Mouse (Mus musculus): Measurements from ENCODE around the gene Rsad1.

Gene Rsad1

DNA sequence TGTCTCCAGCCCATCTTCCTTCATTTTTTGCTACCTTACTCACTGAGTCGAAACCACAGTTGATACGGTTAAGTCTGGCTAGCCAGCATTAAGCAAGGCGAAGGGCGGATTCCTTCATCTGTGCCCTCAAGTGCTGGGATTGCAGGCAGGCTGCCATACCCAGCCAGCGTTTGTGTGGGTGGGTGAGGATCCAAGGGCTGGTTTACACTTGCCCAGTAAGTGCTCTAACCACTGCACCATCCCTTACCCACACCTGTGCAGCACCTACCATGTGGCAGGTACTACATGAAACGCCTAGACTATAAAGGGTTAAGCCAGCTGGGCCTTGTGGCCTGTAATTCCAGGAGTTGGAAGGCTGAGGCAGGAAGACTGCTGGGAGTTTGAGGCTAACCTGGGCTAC, 1.8 kb downstream of the Rsad1 start:
- DNase-seq, result no peak

DNA sequence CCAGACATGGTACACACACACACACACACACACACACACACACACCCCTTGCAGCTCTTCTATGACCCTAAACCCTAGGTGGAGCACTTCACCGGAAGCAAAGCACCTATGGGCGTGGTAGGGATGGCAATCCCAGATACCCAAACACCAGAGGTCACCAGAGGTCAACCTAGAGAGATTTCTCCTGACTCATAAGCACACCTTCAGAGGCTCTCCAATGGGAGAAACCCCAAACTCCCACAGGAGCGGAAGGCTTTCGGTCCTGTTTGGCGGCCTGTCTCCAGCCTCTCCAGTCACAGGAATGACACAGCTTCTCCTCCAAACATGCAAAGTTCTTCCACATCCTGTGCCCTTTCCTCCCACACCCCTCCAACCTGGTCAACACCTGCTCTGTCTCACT, 2.7 kb downstream of the Rsad1 start:
- DNase-seq, result no peak

DNA sequence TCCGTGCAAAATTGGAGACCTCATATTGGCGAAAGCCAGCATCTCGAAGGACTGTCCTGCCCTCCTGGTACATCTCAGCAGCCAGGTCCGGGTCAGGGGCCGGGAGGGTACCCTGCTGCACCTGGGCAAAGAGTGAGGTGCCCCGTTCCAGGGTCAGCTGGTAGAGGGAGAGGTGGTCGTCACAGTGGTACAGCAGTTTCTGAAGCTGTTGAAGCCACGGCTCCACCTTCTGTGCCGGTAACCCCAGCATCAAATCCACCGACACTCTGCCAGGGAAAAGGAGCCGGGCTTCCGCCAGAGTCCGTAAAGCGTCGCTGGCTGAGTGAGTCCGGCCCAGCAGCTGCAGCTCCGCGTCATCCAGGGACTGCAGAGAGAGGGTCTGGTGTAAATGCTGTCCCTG, 4.6 kb downstream of the Rsad1 start:
- peak; percentile 40 for DNase-seq

DNA sequence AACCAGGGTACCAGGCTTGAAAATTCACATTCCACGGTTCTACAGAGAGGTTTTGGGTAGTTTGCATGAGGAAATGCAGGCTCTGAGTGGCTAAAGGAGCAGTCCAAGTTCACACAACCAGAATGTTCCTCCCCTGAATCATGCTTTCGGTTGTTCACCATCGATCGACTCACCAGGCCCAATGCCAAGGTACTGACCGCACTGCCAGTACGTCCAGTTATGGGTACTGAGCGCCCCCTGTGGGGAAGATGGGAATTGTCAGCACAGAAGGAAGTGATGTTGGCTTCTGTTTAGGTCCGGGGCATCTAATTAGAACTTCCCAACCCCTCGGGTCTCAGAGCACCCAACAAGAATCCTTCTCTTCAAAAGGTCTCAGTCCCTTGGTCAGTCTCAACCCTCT, 5.1 kb downstream of the Rsad1 start:
- peak; percentile 88 for DNase-seq

DNA sequence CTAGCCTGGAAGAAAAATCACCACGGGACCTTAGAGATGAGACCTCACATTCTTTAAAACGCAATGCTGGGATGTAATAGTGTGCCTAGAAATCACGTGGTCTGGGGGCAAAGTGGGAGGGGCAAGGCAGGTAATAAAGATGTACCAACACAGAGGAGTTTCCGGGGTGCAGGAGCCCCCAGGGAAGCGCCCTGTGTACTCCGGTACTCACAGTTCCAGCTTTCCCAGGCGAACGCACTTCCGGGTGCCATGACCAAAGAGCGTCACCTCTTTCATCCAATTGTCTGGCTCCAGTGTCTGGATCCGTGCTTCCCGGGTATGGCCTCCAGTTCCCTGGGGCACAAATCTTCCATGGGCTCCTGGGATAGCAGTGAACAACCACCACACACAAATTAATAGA, 5.7 kb downstream of the Rsad1 start:
- no peak for DNase-seq

DNA sequence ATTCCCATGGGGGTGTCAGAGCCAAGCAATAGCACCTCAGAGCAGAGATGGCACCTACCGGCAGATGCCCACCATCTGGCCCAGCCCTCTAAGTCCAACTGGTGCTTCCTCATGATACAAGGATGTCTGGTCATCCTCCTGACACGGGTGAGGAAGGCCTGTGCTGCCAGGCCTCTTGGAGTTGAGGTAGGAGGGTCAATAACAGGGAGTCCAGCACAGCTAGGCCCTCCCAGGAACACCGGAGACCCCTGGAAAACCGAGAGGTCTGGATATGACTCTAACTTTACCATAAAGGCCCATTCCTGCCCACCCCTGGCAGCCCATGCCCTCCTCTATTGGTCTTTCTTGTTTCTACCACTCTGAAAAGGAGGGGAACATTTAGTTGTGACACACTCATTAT, 6.7 kb downstream of the Rsad1 start:
- DNase-seq, result no peak

DNA sequence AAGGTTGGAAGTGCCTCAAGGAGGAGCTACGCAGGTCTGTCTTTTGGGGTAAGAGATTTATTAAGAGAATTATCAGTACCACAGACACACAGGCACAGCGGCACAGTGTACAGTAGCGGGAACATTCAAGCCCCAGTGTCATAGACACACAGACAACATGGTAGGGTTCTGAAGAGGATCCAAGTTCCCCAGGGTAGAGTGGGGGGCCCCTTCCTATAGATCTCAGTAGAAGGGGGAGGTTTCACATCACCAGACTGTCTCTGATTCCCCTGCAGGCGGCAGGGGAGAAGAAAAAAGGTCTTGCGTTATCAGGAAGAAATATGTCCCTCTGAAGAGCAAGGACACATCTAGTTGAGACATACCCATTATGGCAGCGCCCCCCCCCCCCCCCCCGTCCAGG, 9.3 kb downstream of the Rsad1 start:
- DNase-seq, result no peak

DNA sequence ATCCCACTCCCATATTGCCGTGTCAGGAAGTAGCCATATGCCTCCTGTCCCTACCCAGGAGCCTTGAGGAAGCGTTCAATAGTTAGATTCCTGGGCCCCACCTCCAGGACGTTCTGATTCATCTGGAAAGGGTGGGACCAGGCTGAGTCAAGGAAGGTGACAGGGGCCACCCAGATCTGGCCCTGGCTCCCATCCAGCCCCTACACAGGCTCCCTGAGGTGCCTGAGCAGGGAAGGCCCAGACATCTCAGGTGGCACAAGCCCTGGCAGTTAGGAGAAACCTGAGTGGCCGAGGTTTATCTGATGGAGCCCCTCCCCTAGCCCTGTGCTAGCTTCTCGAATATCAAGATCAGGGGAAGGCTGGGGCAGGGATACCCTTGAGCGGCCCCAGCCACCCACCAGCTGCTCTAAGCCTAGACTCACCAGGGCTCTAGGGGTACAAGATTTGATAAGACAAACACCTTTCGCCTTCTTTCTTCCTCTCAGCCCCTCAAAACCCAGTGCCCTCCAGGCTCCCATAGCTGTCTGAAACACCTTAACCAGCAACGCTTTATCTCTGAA, 10.2 kb downstream of the Rsad1 start:
- DNase-seq, result no peak

DNA sequence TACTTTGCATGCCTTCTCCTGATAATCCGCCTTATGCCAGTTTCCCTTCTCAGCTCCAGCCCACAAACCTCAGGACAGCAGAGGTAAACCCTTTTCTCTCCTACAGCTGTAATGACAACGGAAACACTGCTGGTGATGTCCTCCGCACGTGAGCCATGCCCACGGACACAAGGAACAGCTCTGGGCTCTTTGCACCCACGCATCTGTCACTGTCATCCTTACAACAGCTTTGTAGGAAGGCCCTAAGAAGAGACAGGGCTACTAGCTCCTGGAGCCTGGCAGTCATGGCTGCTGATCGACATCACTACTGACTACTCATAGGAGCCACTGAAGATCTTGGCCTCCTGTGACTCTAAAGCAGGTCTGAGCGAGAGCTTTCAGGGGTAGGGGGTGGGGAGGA, 15.9 kb downstream of the Rsad1 start:
- peak; percentile 27 for DNase-seq

DNA sequence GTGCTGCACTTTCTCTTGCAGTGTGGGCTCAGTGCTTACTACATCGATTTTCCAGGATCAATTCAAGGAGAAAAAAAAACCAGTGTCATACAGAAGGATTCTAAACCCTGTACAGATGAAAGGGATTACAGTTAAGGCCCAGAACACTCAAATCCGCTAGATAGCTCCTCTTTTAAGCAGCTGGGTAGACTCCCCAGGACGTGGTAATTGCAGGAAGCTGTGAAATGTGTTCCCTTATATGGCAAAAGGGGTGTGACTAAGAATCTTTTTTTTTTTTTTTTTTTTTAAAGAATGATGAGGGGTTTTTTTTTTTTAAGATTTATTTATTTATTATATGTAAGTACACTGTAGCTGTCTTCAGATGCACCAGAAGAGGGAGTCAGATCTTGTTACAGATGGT, 20.2 kb downstream of the Rsad1 start:
- no peak for DNase-seq

DNA sequence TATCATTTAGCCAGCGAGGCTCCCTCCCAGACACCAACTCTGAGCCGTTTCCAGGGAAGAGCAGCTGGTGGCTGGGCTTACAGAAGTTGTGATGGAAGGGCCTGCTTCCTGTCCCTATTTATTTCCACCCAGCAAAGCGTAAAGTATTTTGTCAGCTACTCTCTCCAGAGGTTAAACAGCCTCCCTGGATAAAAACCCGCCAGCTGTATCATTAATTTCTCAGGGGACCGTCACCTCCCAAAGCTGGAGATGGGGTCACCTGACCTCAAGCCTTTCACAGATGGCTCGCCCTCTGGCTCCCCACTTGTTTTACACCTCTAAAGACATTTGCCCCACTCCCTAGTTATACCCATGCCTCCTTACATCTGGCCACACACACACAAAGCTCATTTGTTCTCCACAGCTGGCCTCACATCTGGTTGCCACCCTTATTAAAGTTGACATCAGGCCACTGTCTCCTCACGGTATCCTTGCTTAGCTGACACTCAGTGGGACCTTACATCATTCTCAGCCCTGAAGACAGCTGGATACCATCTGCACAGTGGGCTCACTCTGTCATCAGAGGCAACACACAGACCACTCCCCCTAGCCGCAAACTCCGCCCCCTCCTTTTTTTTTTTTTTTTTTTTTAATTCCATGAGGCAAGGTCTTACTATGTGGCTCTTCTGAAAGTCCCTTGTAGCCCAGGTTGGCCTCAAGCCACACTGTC, 22.7 kb downstream of the Rsad1 start:
- DNase-seq, result no peak

DNA sequence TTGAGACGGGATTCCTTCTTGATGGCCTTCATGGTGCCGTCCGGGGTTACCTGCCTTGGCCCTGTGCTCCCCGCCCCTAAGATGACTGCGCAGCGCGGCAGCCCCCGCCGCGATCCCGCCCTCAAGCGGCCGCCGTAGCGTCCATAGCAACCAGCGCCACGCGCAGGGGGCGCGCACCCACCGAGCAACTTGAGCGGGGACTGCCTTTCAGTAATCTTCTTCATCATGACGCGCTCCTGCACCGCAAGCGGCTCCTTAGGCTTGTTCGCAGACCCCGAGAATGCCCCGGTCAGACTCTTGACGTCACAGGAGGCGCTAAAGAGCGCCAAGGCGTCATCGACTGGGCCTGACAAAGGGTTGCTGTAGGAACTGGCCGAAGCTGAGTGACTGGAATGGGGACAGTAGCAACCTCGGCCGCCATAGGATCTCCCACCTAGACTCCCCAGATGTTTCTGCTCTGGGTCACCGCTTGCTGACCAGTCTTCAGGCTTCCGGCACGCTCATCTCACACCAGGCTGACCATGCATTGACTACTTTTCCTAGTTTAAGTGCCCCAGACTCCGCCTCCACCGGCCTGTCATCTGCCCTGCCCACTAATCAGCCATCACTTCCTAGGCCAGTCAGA, 27.7 kb downstream of the Rsad1 start, which contains the start of gene Mycbpap:
TSS of gene Mycbpap (minus strand) at position 524 of the 625 bp plus-strand sequence.
- peak; percentile 62 for DNase-seq

DNA sequence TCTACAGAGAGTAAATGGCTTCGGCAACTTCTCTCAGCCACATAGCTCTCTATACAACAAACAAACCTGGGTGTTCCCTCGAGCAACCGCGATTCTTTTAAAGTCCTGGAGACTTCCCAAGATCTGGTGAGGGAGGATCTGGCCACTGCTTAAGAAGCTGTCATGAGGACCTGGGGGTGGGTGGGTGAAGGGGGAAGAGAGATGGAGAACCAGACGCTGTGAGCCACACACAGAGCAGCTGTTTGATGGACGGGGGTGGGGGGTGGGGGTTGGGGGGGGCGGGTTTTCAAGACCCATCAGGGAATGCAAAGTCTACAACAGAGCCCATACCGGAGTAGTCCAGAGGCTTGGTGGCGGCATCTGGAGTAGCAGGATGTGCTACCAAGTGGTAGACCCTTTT, 35.6 kb downstream of the Rsad1 start:
- no peak for DNase-seq

DNA sequence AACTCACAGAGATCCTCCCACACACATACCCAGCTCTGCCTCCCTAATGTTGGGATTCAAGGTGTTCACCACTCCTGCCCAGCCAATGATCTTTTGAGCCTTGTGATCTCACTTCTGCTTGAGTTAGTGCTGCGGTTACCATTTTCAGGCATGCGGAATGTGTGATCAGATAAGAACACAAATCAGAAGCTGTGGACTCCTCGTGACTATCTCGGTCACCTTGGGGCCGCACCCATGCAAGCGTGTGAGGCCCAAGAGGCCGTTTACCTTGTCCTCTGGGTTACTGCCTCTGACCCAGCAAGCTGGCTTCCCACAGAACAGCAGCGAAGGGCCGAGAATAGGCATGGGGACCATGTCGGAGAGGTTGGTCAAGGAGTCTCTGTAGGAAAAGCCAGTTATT, 40.1 kb downstream of the Rsad1 start:
- DNase-seq, result no peak

DNA sequence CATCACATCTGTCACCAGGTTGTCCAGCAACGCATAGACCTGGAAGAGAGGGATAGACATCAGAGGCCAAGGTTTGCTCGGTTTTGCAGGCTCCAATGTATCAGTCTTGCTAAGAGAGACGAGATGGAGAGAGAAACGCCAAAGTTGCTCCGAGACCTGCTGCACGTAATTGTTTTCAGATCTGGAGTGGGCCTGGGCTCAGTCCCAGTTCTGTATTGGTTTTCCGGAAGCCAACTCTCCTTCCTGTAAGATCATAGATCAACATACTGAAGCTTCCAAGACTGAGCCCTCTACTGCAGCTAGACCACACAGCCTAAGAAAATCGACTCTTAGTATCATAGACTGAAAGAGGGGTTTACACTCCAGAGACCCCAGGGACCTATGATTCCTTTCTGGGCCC, 47.6 kb downstream of the Rsad1 start:
- DNase-seq, result no peak

DNA sequence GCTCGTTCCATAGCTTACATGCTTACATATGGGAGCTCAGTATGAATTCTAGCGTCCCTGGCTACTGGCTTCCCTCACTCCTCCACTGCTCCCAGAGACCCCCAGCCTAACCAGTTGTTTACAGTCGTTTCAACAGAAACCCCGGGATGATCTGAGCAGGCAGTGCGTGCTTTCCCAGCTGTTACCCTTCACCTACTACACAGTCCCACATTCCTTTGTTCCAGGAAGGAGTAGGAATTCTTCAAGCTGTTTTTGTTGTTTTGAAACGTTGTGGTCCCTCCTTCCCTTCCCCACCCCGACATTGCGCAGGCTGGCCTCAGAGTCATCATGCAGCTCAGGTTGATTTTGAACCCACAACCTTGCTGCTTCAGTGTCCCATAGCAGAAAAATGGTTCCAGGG, 48.7 kb downstream of the Rsad1 start:
- DNase-seq, result no peak

DNA sequence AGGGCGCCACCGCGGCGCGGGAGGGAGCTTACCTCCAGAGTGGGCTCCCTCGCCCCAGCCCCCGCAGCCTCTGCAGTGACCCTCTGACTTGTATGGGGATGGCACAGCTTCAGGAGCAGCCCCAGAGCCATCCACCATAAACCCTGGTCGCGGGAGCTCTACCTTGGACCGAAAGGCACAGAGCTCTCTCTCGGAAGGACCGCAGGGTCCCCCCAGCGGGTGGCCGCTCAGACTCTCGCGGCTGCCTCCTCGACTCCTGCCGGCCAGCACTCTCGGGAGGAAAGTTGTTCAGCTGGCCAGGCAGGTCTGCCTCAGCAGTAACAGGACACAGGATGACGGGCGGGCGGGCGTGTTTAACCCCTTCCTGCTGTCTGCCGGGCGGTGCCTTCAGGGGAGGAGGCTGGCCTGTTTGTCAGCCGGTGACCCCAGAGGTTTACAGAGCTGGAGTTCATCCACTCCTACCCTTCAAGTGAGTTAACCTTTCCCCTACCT, 49.3 kb downstream of the Rsad1 start, which contains the start of gene Epn3:
TSS of gene Epn3 (minus strand) at position 314 of the 492 bp plus-strand sequence.
- DNase-seq, result no peak

DNA sequence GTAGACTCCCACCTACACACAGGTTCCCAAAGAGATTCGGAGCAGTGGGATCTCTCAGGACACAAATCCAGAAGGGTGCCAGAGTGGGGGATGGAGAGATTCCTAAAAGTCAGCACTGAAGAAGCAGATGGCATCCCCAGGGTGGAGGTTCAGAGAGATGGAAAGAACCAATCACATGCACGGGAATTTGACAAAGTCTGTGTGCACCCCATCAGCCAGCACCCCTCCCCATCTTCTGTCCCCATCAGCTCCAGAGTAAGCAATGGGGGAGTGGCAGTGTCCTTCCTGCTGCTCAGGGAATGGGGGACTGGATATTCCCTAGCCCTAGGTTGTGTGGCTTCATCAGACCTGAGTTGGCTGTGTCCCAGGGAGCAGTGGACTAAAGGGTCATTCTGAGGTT, 50.0 kb downstream of the Rsad1 start:
- no peak for DNase-seq

DNA sequence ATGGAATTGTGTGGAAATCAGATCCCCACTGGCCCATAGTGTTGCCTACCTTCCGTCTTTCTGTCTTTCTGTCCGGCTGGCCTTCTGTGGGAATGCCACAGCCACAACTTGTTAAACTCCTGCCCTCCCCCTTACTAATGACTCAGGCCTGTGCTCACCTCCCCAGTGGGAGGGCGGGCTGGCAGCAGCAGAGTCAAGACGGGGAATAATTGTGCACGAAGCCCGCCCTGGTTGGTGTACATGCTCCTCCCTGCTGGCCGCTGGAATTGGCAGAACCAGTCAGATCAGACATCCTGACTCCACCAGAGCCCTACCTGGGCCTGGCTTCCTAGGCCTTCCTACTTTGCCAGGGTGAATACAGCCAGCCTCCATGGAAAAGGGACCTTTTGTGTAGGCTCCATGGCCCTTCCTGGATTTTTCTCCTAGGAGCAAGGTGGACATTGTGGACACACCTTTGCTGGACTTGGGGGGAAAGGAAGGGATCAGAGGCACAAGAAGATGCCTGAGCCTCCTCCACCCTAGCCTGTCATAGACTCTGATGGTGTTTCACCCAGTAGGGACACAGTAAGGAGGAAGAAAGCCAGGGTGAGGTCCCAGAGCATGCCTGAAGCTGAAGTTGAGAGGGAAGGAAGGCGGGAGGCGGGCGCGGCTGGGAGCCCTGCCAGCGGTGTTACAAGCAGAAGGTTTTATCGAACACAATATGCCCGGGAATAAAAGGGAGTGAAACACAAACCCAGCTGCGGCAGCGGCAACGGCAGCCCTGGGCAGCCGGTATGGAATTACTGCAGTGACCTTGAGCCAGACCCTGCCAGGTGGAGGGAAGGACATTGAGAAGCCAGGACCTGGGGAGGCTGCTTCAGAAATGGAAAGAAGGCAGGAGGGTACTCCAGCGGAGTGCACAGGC, 50.7 kb downstream of the Rsad1 start:
- peak; percentile 51 for DNase-seq

DNA sequence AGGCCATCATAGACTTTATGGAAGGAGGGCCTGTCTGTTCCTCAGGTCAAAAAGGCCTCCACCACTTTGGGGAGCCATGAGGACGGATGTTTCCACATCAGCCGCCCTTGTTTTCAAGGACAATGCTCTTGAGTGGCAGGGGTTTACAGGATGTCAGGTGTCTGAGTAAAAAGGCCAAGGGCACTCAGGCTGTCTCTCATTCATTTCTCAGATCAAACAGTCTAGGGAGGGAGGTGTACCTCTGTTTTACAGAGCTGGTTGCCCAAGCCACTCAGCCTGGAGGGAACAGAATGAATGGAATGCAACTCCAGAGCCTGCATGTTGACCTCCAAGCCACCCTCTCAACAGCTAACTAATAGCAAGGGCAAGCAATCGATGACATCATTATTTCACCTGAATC, 53.6 kb downstream of the Rsad1 start:
- DNase-seq, result no peak

DNA sequence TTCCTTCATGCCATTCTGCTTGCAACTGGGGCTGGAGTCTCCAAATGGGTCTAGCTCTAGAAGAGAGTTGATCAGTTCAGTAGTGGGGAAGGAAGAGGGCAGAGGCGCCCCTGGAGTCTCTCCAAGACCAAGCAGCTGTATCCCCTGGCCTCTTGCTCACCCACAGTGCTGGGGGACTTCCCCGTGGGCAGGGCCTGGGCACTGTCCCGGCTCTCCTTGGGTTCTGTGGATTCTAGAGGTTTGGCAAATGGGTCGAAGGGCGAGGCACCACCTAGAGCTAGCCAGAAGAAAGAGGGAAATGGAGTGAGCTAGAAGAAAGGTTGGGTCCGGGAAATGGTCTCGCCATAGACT, 57.3 kb downstream of the Rsad1 start:
- no peak for DNase-seq

DNA sequence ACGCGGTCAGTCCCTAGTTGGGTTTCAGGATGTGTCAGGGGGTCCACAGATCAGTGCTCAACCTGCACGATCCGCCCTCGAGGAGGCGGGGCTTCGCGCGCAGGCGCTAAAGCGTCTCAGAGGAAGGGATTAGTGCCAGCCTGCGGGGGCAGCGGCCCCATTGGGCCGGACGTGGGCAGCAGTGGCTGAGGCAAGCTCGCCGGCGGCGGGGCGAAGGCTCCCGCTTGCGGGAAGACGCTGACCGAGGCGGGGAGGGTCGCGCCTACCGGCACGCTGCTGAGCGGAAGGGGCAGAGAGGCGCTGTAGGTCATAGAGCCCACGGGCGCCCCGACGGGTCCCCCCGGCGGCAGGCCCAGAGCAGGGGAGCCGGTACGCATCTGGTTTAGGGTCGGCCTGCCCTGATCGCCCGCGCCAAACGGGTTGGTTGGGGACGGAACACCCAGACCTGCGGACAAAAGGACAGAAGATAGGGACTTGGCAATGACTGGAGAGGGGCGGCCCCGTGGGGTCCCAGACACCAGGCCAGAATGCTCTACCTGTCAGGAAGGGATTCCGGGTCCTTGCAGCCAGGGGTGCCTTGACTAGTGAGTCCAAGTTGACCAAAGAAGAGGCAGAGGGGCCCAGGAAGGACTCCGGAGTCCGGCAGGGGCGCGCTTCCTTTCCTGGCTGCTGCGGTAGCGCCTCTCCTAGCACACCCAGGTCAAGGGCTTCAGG, 57.9 kb downstream of the Rsad1 start:
- peak; percentile 66 for DNase-seq
